ENCODE assay signal across 20 mouse cellular contexts in genomic region chr3:118487408-118487807, GRCm38 (mm10).
"Had no signal": no experiment of that assay in that cellular context is flagged by ENCODE, and none has a peak within 500 bp of the region (broad histone marks: within the 10 kb centered on the region; RNA-seq: fewer than 3 reads in every experiment).

No protein-coding gene starts in this region.

- H3K9me3 ChIP-seq: intestine, embryonic 15.5 days; kidney, embryonic 15.5 days; limb, embryonic 12.5 days; limb, embryonic 15.5 days; liver, embryonic 13.5 days; midbrain, embryonic 12.5 days; neural tube, embryonic 13.5 days had no signal

- H3K4me1 ChIP-seq: intestine, embryonic 15.5 days; kidney, embryonic 15.5 days; limb, embryonic 12.5 days; limb, embryonic 15.5 days; liver, embryonic 13.5 days; midbrain, embryonic 12.5 days; neural tube, embryonic 13.5 days had no signal

- ATAC-seq: intestine, embryonic 15.5 days had no signal

- H3K4me3 ChIP-seq: intestine, embryonic 15.5 days; kidney, embryonic 15.5 days; limb, embryonic 12.5 days; limb, embryonic 15.5 days; liver, embryonic 13.5 days; midbrain, embryonic 12.5 days; neural tube, embryonic 13.5 days had no signal

- H3K36me3 ChIP-seq: intestine, embryonic 15.5 days; kidney, embryonic 15.5 days; limb, embryonic 12.5 days; limb, embryonic 15.5 days; liver, embryonic 13.5 days; midbrain, embryonic 12.5 days; neural tube, embryonic 13.5 days had no signal

- DNase-seq: kidney, adult 11 months; kidney, adult 8-10 months; kidney, postnatal 10 days; kidney, postnatal 36 days; left cerebral cortex, postnatal 4 days; liver, embryonic 13.5 days; lung, adult 2 months; lung, postnatal 14 days; lung, postnatal 4 days; right cerebral cortex, postnatal 4 days; thymus, adult 2 months; thymus, postnatal 14 days; thymus, postnatal 4 days had no signal

- H3K27ac ChIP-seq: intestine, embryonic 15.5 days; kidney, embryonic 15.5 days; limb, embryonic 12.5 days; limb, embryonic 15.5 days; liver, embryonic 13.5 days; midbrain, embryonic 12.5 days; neural tube, embryonic 13.5 days; stomach, postnatal 0 days had no signal

- H3K27me3 ChIP-seq: intestine, embryonic 15.5 days; kidney, embryonic 15.5 days; limb, embryonic 12.5 days; limb, embryonic 15.5 days; liver, embryonic 13.5 days; midbrain, embryonic 12.5 days; neural tube, embryonic 13.5 days had no signal

- H3K9ac ChIP-seq: intestine, embryonic 15.5 days; kidney, embryonic 15.5 days; limb, embryonic 12.5 days; limb, embryonic 15.5 days; liver, embryonic 13.5 days; midbrain, embryonic 12.5 days; neural tube, embryonic 13.5 days had no signal

- H3K4me2 ChIP-seq: intestine, embryonic 15.5 days; kidney, embryonic 15.5 days; limb, embryonic 12.5 days; limb, embryonic 15.5 days; liver, embryonic 13.5 days; midbrain, embryonic 12.5 days; neural tube, embryonic 13.5 days had no signal
